Mouse (Mus musculus) layer of hippocampus, adult 18-20 months (tissue): ENCODE results near the gene Zfp607a. TPM values are rescaled to one million over a fixed set of nuclear protein-coding genes. Genes with fewer than 3 reads are reported as not detected.
"Not testable (repeated sequence)": the region's sequence is repeated elsewhere in the genome, so short reads cannot be mapped to it uniquely, and the experiment has no call there.

ENCODE experiments used
- DNase-seq, 2 experiments: peaks; one replicate each; pipeline ENCODE4 v3.0.0; 2022; ENCODE audit warnings: low spot score in 2 of 2
- long read RNA-seq: library from polyadenylated mRNA; stranded (forward); transcript quantifications from one replicate; pipeline ENCODE4 v2.0.0, GENCODE M21; 2021
- total RNA-seq, 2 experiments: library from RNA; stranded (reverse); gene quantifications; 2 replicates each; pipeline ENCODE4 v1.2.3; 2021

Gene Zfp607a
- 1 to 10 TPM; 2.2 to 2.3 TPM for total RNA-seq
- long read RNA-seq, result 0 reads

- no peak for DNase-seq
Observed at GRCm38 (mm10) chr7:27857227-27857626, at the start of gene Zfp607a. Gene Zfp607a (plus strand): TSS chr7:27857527.

DNA sequence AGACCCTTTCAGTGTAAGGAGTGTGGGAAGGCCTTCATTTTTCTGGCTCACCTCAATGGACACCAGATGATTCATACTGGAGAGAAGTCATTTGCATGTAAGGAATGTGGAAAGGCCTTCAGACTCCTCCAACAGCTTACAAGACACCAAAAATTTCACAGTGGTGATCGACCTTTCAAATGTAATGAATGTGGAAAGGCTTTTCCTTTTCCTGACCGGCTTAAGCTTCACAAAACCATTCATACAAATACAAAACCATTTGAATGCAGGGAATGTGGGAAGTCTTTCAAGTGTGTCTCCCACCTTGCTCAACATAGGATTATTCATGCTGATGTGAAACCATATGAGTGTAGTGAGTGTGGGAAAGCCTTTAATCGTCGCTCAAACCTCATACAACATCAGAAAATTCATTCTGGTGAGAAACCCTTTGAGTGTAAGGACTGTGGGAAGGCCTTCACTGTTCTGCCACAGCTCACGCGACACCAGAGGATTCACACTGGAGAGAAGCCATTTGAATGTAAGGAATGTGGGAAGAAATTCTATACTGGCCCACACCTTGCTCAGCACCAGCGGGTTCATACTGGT lies 38.7 kb upstream of the Zfp607a start:
- DNase-seq, result no peak

DNA sequence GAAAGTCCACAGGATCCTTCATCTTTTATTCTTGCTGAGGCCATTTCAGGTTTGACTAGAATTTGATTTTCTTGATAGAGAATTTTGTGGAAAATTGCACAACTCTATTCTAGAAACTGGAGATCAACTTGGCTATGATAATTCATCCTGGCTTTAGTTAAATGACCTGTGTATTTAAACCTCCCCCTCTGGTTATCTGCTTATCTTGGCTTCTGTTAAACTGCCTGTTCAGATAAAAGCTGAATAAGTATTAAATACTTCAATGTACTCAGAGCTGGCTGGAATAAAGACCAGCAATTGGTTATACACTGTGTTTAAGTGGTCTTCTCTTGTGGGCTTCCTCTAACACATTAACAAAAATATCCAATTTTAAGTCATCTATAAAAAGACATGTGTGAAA lies 34.7 kb upstream of the Zfp607a start:
- DNase-seq, result no peak

GRCm38 (mm10) chr7:27834131-27834530 lies 23.2 kb upstream of the Zfp607a start:
- no peak for DNase-seq

GRCm38 (mm10) chr7:27837896-27838295 lies 19.4 kb upstream of the Zfp607a start:
- no peak for DNase-seq

DNA sequence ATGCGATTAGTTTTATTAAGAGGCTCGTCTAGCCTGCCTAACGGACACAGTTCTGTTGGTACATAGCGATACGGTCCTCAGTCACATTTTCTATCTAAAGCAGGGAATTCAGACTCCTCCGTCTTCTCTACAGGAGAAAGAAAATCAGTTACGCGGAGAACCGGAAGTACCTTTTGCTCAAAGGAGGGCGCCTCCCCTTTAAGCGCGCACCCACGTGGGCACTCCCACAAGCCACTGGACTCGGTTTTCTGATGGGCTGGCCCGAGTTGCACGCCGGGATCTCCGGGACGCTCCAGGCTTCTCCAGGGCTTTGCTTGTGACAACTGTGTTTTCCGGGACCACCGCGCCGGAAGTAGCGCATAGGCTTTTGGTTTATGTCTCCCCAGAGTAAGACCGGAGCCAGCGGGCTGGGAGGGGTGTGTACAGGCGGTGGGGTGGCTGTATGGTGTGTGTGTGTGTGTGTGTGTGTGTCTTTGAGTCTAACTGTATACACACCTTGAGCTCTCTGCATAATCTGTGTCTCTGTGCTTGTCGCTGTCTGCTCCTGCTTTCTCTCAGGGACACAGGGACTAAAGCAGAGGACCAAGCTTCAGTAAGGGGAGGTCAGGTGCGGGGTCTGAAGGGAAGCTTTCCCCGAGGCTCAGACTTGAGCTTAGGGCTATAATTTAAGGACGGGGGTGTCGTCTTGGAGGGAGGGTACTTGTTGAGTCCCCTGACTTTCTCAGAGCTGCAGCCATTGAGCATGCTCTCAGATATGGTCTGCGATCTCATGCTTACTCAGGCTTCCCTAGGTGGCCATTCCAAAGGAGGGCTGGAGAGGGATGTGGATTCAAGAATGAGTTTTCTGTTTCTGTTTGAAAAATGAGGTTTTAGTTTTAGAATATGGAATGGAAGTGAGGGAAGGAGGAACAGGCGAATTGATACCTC lies 18.7 kb upstream of the Zfp607a start, which contains the start of gene Zfp59:
Zfp59 (plus strand) TSS at position 285 of the 927 bp plus-strand sequence.
- DNase-seq, result peak; percentile 84 to 92

GRCm38 (mm10) chr7:27839596-27839995 lies 17.7 kb upstream of the Zfp607a start:
- DNase-seq, result no peak

DNA sequence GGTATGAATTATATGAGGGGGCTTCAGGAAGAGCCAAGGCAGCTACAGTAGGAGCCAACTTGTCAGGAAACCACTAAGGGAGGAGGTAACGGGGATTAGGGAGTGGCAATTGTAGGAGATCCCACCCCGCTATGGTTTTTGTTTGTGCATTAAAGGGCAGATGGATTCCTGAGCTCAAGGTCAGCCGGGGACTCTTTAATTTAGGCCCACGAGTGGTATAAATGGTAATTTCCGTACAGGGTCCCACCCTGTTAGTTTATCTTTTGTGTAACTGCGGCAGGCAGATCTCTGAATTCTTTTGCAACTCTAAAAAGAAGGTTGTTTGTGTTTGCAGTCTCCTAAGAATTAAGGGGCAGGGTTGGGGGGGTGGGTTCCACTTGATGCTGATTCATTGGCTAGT lies 17.2 kb upstream of the Zfp607a start:
- DNase-seq, result no peak

DNA sequence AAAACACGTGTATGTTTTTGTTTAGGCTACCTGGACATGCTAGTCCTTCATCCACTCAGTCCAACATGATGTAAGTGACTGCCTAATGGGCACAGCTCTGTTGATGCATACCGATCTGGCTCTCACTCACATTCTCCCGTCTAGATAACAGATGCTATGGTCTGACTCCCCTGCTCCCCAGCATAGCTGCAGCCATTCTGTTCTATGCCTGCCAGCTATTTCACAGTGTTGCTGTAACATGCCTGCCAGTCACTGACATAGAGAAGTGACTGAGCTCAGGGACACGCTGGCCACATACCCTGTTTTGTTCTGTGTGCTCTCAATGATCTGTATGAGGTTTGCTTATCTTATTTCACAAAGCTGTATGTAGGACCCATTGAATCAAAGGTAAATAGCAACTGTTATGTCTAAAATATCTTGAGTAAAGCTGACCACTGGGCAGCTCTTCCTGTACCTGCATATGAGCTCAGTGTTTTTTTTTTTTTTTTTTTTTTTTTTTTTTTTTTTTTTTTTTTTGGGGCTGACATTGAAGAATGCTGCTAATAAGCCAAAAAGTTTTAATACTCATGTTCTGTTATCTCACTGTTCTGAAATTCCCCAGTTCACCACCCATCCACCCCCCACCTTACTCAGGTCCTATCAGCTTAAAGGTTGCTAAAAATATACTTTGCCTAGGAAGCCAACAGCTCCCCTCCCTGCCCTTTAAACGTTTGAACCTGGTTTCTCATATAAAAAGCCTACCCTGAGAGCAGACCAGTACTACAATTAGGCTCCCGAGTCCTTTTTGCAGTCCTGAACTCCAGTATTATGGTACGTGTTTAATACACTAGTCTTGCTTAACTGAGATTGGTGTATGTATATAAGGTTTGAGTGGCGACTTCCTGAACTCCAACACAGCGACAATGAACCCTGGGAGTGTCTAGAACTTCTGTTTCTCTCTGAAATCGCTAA lies 2.2 kb downstream of the Zfp607a start:
- DNase-seq, result no peak

DNA sequence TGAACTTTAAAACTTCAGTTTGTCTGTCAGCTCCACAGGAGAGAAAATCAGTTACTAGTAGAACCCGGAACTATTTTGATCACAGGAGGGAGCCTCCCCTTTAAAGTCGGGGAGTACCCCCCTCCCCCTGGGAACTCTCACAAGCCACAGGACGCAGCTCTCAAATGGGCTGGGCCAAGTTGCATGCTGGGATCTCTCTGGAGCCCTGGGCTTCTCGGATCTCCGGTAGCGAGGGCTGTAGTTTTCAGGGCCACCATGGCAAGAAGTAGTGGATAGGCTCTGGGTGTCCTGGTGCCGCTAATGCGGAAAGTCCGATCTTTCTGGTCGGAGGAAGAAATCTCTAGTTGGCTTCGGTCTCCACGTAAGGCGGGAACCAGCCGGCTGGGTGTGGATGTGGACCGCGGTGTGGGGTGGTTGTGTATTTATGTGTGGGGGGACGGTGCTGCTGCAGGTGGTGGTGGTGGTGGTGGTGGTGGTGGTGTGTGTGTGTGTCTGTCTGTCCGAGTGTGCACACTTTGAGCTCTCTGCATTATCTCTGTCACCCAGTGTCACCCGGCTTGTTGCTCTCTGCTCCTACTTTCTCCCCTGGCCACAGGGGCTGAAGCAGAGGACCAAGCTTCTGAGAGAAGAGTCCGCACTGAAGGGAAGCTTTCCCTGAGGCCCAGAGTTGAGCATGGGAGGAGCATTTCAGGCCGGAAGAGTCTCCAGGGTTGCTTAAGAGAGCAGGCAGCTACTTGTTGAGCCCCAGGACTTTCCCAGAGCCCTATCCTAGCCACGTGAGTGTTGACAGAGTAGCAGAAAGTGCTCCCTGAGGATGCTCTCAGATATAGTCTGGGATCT lies 3.3 kb downstream of the Zfp607a start:
- peak; percentile 34 to 58 for DNase-seq

- not testable (repeated sequence) for DNase-seq
Observed at GRCm38 (mm10) chr7:27862578-27862977, 5.3 kb downstream of the Zfp607a start.

- DNase-seq, result no peak
Observed at GRCm38 (mm10) chr7:27881721-27882120, 24.4 kb downstream of the Zfp607a start.

GRCm38 (mm10) chr7:27900601-27901000 lies 43.3 kb downstream of the Zfp607a start:
- DNase-seq, result no peak

- DNase-seq, result no peak
Observed at GRCm38 (mm10) chr7:27905061-27905848, 47.9 kb downstream of the Zfp607a start.

GRCm38 (mm10) chr7:27910952-27911351 lies 53.6 kb downstream of the Zfp607a start:
- not testable (repeated sequence) for DNase-seq

GRCm38 (mm10) chr7:27927041-27927440 lies 69.7 kb downstream of the Zfp607a start:
- DNase-seq, result not testable (repeated sequence)

GRCm38 (mm10) chr7:27928818-27929695 lies 71.7 kb downstream of the Zfp607a start, which contains the start of gene Zfp974:
Gene Zfp974 (minus strand): TSS chr7:27929460.
- DNase-seq, result peak; percentile 41 to 64
